Mouse (Mus musculus) liver, adult 2 months (tissue): ENCODE measurements around the gene Plxnd1.

Experiments used
- CTCF ChIP-seq: fragments of 200-500 bp; IDR thresholded peaks from 2 replicates; pipeline ENCODE4 v1.5.1; 2011; ENCODE audit warnings: low read depth, low read length, control low read depth
- POLR2A ChIP-seq: fragments of 200-500 bp; IDR thresholded peaks from 2 replicates; pipeline ENCODE4 v1.6.1; 2011; ENCODE audit warnings: low read length, control low read depth; ENCODE audit not compliant: insufficient read depth; ENCODE audit errors: extremely low read depth

DNA sequence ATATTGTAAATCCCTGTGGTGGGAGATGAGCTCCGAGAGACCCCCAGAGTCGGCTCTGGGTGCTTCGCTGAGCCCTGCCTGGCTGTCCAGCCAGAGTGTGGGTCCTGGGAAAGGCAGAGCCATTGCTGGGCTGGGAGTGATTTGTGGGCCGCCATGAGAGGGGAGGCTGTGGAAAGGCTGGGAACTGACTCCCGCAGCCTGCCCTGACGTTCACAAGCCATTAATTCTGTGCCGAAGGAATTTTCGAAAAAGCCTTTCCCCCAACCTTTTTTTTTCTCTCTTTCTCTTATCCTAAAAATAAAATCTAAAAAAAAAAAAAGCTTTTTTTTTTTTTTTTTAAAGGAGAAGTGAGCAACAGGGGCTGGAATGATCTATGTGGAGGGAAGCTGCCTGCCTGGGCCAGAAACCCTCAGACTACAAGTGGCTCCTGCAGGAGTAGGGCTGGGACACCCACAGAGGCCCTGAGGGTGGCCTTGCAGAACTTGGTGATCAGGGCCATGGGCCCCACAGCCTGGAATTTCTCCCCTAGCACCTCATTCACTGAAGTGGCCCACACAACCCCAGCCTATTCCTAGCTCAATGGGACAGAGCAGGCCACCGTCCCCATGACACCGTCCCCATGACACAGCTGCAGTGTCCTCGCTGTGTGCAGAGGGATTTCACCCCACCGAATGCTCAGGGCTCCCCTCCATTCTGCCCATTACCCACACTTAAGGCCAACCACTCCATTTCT, 11.3 kb downstream of the Plxnd1 start:
- TF ChIP-seq CTCF (no peak), POLR2A (no peak)
